Mouse (Mus musculus) neutrophil, adult 5-6 weeks (primary cell): ENCODE measurements at regions not wholly inside any gene's neighbourhood (a gene's known extent, or its start where the extent isn't known, plus 50 kb on each side); places are given as distances from the start of the nearest gene placed in this dataset.

Experiments
- ATAC-seq: fragments of 151-379, 151-347 bp; 2 replicates; pipeline ENCODE4 v1.8.0; 2017; ENCODE audit warnings: mild to moderate bottlenecking, moderate TSS enrichment; ENCODE audit not compliant: insufficient number of reproducible peaks, poor library complexity, low FRiP score, severe bottlenecking; ENCODE audit errors: extremely low read depth

- no peak for ATAC-seq
These were observed 287.5 kb upstream of the Adgrl2 start for GRCm38 (mm10) chr3:149277812-149278211.

GRCm38 (mm10) chr3:149275478-149276132 lies 285.2 kb upstream of the Adgrl2 start:
- no peak for ATAC-seq

- ATAC-seq, result no peak
These were observed 284.6 kb upstream of the Adgrl2 start for GRCm38 (mm10) chr3:149274987-149275386.

GRCm38 (mm10) chr3:149273993-149274692 lies 283.8 kb upstream of the Adgrl2 start:
- no peak for ATAC-seq

DNA sequence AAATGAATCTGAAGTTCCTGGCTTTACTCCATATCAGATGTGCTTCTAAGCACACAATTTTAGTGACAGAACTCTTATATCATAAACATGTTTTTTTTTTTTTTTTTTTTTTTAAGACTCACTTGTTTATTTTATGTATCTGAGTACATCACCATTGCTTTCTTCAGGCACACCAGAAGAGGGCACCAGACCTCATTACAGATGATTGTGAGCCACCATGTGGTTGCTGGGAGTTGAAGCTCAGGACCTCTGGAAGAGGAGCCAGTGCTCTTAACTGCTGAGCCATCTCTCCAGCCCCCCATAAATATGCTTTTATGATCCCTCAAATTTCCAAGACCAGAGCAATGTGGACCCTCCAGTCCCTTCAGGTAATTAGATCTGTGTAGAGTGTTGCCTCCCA lies 280.1 kb upstream of the Adgrl2 start:
- ATAC-seq, result no peak

- no peak for ATAC-seq
These were observed 272.1 kb upstream of the Adgrl2 start for GRCm38 (mm10) chr3:149262332-149262970.

DNA sequence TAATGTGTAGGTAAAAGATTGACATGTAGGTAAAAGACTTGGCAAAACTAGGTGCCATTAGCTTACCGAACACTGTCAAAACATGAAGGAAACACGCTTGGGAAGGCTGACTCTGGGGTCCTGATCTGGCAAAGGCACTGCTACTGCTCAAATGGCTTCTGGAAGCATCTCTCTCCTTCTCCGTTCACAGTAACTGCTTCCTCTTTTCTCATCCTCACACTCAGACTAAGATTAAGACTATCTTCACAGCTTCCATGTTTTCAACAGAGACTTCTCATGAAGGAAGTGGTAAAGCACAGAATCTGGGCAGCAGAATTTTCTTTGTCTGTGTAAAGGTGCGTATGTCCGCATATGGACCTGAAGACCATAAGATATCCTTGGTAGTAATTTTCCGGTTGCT lies 271.4 kb upstream of the Adgrl2 start:
- no peak for ATAC-seq

DNA sequence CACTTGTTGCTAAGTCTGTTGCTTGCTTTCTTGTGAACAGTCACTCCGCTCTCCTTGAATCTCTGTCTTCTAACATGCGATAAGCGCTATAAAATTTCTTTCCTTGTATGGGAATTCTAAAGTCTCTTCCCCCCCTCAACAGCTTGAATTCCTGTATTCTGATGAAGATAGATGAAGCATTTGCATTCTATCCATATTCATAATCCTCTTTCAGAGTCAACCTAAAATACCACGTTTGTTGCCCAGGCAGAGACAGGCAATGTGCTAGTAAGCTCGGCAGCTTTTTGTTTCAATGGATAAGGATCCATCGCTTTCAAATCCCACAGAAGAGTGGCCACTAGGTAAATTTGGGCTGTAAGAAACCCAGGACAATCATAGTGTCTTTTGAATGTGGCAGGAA lies 268.5 kb upstream of the Adgrl2 start:
- ATAC-seq, result no peak

- ATAC-seq, result no peak
These were observed 266.5 kb upstream of the Adgrl2 start for GRCm38 (mm10) chr3:149256891-149257290.

DNA sequence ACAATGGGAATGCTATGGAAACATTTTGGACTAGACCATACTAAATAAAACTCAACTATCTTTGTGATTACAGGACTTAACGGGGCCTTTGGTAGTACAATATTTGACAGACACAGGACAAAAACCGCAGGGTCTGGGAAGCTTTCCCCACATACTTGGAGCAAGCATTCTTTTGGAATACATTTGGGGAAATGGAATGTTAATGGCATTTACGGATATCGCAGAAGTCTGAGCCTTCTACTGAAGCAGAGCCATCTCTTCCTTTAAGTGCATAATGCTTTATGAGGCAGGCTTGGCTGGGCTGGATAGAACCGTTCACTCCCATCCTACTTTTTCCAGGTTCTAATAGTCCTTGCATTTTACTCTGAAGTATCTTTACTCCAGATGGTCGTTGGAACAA lies 262.7 kb upstream of the Adgrl2 start:
- ATAC-seq, result no peak

DNA sequence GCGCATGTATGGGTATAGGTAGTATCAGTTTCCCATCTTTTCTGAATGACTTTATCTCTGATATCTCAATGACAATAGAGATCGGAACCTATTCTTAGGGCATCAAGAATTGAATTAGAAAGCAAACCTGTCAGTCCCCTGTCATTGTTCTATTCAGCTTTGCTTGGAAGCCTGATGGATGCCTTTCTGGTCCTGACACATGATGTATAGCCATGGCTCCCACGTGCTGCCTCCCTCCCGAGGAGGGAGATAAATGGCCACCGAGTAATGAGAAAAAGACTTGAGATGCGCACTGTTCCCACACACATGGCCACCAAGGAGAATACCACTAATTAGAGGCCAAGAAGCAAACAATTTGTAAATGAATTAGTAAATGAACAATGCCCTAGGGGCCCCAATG lies 261.8 kb upstream of the Adgrl2 start:
- ATAC-seq, result no peak

DNA sequence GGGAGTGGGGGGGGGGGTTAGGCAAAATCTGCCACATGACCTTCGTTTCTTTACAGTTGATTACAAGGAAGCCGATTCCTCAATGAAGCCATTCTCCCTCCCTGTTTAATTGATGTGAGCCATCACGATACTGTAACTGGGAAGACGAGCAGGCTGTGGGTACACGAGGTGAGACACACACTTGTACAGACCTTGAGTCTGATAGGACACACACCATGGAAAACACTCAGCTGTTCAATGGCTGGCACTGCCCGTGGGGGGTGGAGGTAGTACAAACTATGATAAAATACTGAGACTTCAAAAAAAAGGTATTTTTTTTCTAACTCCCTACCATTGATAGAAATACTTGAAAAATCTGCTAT lies 257.3 kb upstream of the Adgrl2 start:
- no peak for ATAC-seq

GRCm38 (mm10) chr3:149246935-149247625 lies 256.7 kb upstream of the Adgrl2 start:
- ATAC-seq, result no peak

DNA sequence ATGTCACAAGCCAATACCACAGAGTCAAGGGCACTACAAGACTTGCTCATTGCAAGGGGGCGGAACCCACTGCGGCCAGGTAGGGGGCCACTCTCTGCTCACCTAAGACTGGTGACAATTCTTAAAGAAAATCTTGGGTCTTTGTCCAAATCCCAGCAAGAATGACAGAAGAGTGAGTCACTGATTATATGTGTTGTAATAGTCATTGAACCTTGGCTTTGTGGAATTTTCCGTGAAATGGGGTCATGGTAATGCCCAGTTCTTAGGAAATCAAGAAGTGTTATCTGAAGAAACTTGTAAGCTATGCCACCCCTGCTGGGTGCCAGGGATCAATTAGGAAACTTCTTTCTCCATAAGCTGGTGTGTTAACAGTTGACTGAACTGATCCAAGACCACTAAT lies 249.3 kb upstream of the Adgrl2 start:
- ATAC-seq, result no peak

- ATAC-seq, result no peak
These were observed 247.7 kb upstream of the Adgrl2 start for GRCm38 (mm10) chr3:149238076-149238475.

DNA sequence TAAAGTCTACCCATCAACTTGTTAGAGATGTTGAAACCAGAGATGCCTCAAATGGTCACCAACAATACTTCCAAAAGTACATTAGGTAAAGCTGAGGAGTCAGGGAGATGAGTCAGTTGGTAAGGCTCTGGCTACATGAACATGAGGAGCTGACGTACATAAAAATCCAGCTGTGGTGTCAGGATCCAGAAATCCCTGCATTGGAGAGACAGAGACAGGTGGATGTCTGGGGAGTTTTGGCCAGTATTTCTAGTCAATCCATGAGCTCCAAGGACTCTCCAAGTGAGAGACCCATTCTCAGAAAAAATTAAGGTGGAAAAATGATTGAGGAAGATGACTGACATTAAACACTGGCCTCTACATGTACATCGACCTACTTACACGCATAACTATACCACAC lies 244.8 kb upstream of the Adgrl2 start:
- ATAC-seq, result no peak

- no peak for ATAC-seq
These were observed 243.4 kb upstream of the Adgrl2 start for GRCm38 (mm10) chr3:149233691-149234131.

- no peak for ATAC-seq
These were observed 242.9 kb upstream of the Adgrl2 start for GRCm38 (mm10) chr3:149233191-149233641.

DNA sequence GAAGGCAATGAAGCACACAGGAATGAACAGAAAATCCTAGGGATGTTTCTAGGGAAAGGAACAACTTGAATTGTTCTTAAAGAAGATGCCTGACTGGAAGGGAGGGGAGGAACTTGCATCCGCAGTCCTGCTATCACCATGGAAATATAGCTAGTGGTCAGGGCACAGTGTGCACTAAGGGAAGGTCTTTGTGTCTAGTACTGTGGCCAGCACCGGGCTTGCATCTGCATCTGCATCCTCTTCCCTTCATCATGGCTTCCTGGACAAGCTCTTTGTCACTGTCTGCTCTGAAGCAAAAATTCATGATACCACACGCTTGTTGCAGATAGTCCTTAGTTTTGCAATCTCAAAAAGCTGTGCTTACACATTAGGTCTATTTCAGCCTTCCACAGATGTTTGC lies 241.0 kb upstream of the Adgrl2 start:
- ATAC-seq, result no peak

GRCm38 (mm10) chr3:149227556-149227955 lies 237.2 kb upstream of the Adgrl2 start:
- ATAC-seq, result no peak
